Mouse (Mus musculus) fat pad, adult 2 months (tissue): Measurements from ENCODE around the gene Rnf31.

Source experiments
- DNase-seq: peaks from one replicate; pipeline ENCODE4 v3.0.0-alpha.2; 2011; ENCODE audit warnings: low read depth, low spot score; ENCODE audit errors: extremely low read depth

Rnf31 gene

GRCm38 (mm10) chr14:55643060-55643907, 51.8 kb downstream of the Rnf31 start, which contains the start of gene Tm9sf1:
Tm9sf1 (minus strand) TSS chr14:55643806.
- no peak for DNase-seq

- DNase-seq, result no peak
These were observed 52.9 kb downstream of the Rnf31 start for GRCm38 (mm10) chr14:55644261-55644888.

- DNase-seq, result no peak
These were observed 58.4 kb downstream of the Rnf31 start, which contains the start of gene Tssk4 for GRCm38 (mm10) chr14:55649884-55650283. Tssk4 (plus strand) TSS chr14:55650184.

GRCm38 (mm10) chr14:55651528-55651927, 60.0 kb downstream of the Rnf31 start:
- no peak for DNase-seq
